Mouse (Mus musculus) heart, embryonic 14.5 days (tissue): ENCODE measurements around the gene St6galnac4. TPM values are rescaled to one million over a fixed set of nuclear protein-coding genes. Genes with fewer than 3 reads are reported as not detected.

ENCODE experiments used
- ATAC-seq: fragments of 200-750 bp; cut with Nextera tagmentation; 2 replicates; pipeline ENCODE4 v1.8.0; 2017; ENCODE audit warnings: low read depth, moderate TSS enrichment; ENCODE audit not compliant: insufficient number of reproducible peaks, insufficient read depth, low FRiP score
- H3K27ac ChIP-seq, 2 experiments: fragments of 200-500 bp in 1 of 2; fragments of 300-500 bp in 1 of 2; sonication (generic) in 1 of 2; replicated peaks in 1 of 2; 2 replicates each; pipeline ENCODE4 v1.5.1; 2012 to 2014; ENCODE audit warnings: low read depth in 2 of 2, low read length in 2 of 2, control low read depth in 1 of 2, mild to moderate bottlenecking in 1 of 2, mixed read lengths in 1 of 2; ENCODE audit not compliant: control insufficient read depth in 1 of 2, insufficient read depth in 1 of 2
- H3K27me3 ChIP-seq: fragments of 300-500 bp; sonication (generic); 2 replicates; pipeline ENCODE4 v1.6.1; 2014; ENCODE audit warnings: mild to moderate bottlenecking, low read length, control low read depth; ENCODE audit not compliant: control insufficient read depth, insufficient read depth
- H3K36me3 ChIP-seq: fragments of 300-500 bp; sonication (generic); 2 replicates; pipeline ENCODE4 v1.6.1; 2014; ENCODE audit warnings: mild to moderate bottlenecking, control low read depth, low read length, mixed read lengths; ENCODE audit not compliant: control insufficient read depth, insufficient read depth
- H3K4me1 ChIP-seq, 2 experiments: fragments of 200-500 bp in 1 of 2; fragments of 300-500 bp in 1 of 2; sonication (generic) in 1 of 2; 2 replicates each; pipeline ENCODE4 v1.6.1; 2012 to 2014; ENCODE audit warnings: low read length in 2 of 2, control low read depth in 1 of 2, mixed read lengths in 1 of 2; ENCODE audit not compliant: control insufficient read depth in 2 of 2, insufficient read depth in 2 of 2
- H3K4me2 ChIP-seq: fragments of 300-500 bp; sonication (generic); 2 replicates; pipeline ENCODE4 v1.6.1; 2014; ENCODE audit warnings: mild to moderate bottlenecking, low read length
- H3K4me3 ChIP-seq, 2 experiments: fragments of 200-500 bp in 1 of 2; fragments of 300-500 bp in 1 of 2; sonication (generic) in 1 of 2; 2 replicates each; pipeline ENCODE4 v1.5.1; 2012 to 2014; ENCODE audit warnings: low read length in 2 of 2, mild to moderate bottlenecking in 2 of 2, control low read depth in 1 of 2, low read depth in 1 of 2, moderate library complexity in 1 of 2; ENCODE audit not compliant: control insufficient read depth in 1 of 2, insufficient read depth in 1 of 2
- H3K9ac ChIP-seq: fragments of 300-500 bp; sonication (generic); 2 replicates; pipeline ENCODE4 v1.6.1; 2014; ENCODE audit warnings: mild to moderate bottlenecking, low read length
- H3K9me3 ChIP-seq: fragments of 300-500 bp; sonication (generic); 2 replicates; pipeline ENCODE4 v1.6.1; 2016; ENCODE audit warnings: low read length, control low read depth; ENCODE audit not compliant: control insufficient read depth
- WGBS: fragments of 180-500 bp; shearing (Covaris S2); extraction: QIAGEN DNeasy Blood & Tissue Kit; methylation state at CpG from one replicate; pipeline ENCODE4 v1.1.7; 2014; 5-methylcytosine and 5-hydroxymethylcytosine counted together
- polyA plus RNA-seq: library from polyadenylated mRNA; unstranded; fragments of >200 nt; fragmentation: Nextera tagmentation; extraction: Ambion mirVana; gene quantifications from 2 replicates; pipeline ENCODE4 v1.2.1, GENCODE M21; 2014

Gene St6galnac4
- polyA plus RNA-seq, 1 experiment from 2014 or later, result 35.7 TPM

GRCm38 (mm10) chr2:32628729-32629128 lies 41.8 kb downstream of the St6galnac4 start:
- Histone ChIP-seq H3K4me1 (peaks cover 49 to 56% of the 10 kb centered on the region in 2 experiments), H3K4me3 (peak overlapping the region; percentile 5 to 50; a peak in 3 of 4 replicates), H3K9me3 (no peaks in the 10 kb centered on the region), H3K36me3 (peaks cover 41% of the 10 kb centered on the region), H3K9ac (peak overlapping the region; percentile 93), H3K27ac (peak overlapping the region; percentile 61 to 81), H3K27me3 (no peaks in the 10 kb centered on the region), H3K4me2 (peak overlapping the region; percentile 85)
- peak; percentile 5; the same call in 1 of the 2 replicates for ATAC-seq
- 17% methylated on average over 5 of the region's 5 CpGs for WGBS

- Histone ChIP-seq H3K36me3 (peaks cover 48% of the 10 kb centered on the region), H3K4me3 (peak overlapping the region in 1 of 2 experiments; percentile 50; a peak in 1 of 4 replicates), H3K9ac (peak overlapping the region; percentile 93), H3K9me3 (no peaks in the 10 kb centered on the region), H3K27ac (peak overlapping the region in 1 of 2 experiments; percentile 61; a peak in 2 of 4 replicates), H3K4me1 (peaks cover 51 to 61% of the 10 kb centered on the region in 2 experiments), H3K27me3 (no peaks in the 10 kb centered on the region), H3K4me2 (peak overlapping the region; percentile 85)
- 54% methylated on average over 9 of the region's 9 CpGs for WGBS
- no peak for ATAC-seq
These were observed 42.5 kb downstream of the St6galnac4 start for GRCm38 (mm10) chr2:32629276-32629976.

DNA sequence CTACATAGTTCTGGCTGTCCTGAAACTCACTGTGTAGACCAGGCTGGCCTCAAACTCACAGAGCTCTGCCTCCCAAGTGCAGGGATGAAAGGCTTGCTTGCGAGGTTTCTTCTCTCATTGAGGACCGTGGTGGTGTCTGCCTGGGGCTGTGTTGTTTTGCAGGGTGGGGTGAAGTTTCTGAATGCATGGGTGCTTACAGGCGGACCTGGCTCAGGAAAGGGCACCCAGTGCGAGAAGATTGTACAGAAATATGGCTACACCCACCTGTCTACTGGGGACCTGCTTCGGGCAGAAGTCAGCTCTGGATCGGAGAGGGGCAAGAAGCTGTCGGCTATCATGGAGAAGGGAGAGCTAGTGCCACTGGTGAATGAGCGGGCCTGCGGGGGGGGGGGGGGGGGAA lies 43.1 kb downstream of the St6galnac4 start:
- no peak overlapping the region for H3K27ac ChIP-seq
- no peaks in the 10 kb centered on the region for H3K27me3 ChIP-seq
- no peak overlapping the region for H3K4me3 ChIP-seq
- H3K9ac ChIP-seq, result no peak overlapping the region
- H3K9me3 ChIP-seq, result no peaks in the 10 kb centered on the region
- WGBS, result 82% methylated on average over 9 of the region's 9 CpGs
- ATAC-seq, result no peak
- peaks cover 47 to 58% of the 10 kb centered on the region in 2 experiments for H3K4me1 ChIP-seq
- peaks cover 54% of the 10 kb centered on the region for H3K36me3 ChIP-seq
- no peak overlapping the region for H3K4me2 ChIP-seq

DNA sequence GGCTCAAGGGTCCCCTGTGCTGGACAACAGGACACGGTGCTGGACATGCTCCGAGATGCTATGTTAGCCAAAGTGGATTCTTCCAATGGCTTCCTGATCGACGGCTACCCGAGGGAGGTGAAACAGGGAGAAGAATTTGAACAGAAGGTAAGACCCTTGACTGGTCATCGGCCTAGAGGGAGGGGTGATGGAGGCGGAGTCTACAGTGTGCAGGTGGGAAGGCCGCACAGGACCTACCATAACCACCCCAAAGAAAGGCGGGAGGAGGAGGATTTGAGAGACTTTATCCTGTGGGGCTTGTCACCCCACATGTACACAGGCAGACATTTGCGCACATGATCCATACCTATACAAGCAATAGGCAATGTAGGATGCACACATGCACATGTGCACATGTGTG lies 44.2 kb downstream of the St6galnac4 start:
- Histone ChIP-seq H3K27me3 (no peaks in the 10 kb centered on the region), H3K4me2 (no peak overlapping the region), H3K4me1 (peaks cover 42 to 56% of the 10 kb centered on the region in 2 experiments), H3K4me3 (no peak overlapping the region), H3K9ac (no peak overlapping the region), H3K9me3 (no peaks in the 10 kb centered on the region), H3K36me3 (peaks cover 59% of the 10 kb centered on the region), H3K27ac (no peak overlapping the region)
- no peak for ATAC-seq
- WGBS, result 83% methylated on average over 10 of the region's 10 CpGs

- 38% methylated on average over 7 of the region's 7 CpGs for WGBS
- H3K9me3 ChIP-seq, result no peaks in the 10 kb centered on the region
- peaks cover 37 to 51% of the 10 kb centered on the region in 2 experiments for H3K4me1 ChIP-seq
- H3K4me3 ChIP-seq, result no peak overlapping the region
- H3K4me2 ChIP-seq, result no peak overlapping the region
- H3K9ac ChIP-seq, result no peak overlapping the region
- H3K27ac ChIP-seq, result peak overlapping the region in 1 of 2 experiments; percentile 53; a peak in 2 of 4 replicates
- H3K27me3 ChIP-seq, result no peaks in the 10 kb centered on the region
- peaks cover 67% of the 10 kb centered on the region for H3K36me3 ChIP-seq
- ATAC-seq, result peak; percentile 21; the same call in 1 of the 2 replicates
These were observed 45.0 kb downstream of the St6galnac4 start for GRCm38 (mm10) chr2:32631737-32632394.

DNA sequence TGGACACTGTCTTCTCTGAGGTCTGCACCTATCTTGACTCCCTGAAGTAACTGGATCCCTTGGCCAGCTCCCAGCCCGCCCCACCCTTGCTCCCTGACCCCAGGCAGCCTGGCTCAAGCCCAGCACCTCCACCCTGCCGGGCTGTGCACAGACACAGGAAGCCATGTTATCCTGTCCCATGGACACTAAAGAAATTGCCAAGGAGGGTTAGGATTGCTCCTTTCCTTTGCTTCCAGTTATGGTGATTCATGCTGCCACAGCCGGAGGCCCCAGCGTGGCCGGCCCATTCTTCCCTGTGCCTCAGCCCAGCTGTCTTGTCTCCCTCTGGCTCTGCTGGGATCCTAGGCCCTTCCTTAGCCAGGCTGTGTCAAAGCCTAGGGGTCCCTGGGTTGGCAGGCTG lies 46.8 kb downstream of the St6galnac4 start:
- WGBS, result 71% methylated on average over 5 of the region's 5 CpGs
- no peak overlapping the region for H3K4me3 ChIP-seq
- peak overlapping the region in 1 of 2 experiments; percentile 70; a peak in 3 of 4 replicates for H3K27ac ChIP-seq
- no peak for ATAC-seq
- H3K9me3 ChIP-seq, result no peaks in the 10 kb centered on the region
- no peaks in the 10 kb centered on the region for H3K27me3 ChIP-seq
- no peak overlapping the region for H3K9ac ChIP-seq
- H3K4me2 ChIP-seq, result no peak overlapping the region
- H3K4me1 ChIP-seq, result peaks cover 28 to 44% of the 10 kb centered on the region in 2 experiments
- peaks cover 68% of the 10 kb centered on the region for H3K36me3 ChIP-seq

DNA sequence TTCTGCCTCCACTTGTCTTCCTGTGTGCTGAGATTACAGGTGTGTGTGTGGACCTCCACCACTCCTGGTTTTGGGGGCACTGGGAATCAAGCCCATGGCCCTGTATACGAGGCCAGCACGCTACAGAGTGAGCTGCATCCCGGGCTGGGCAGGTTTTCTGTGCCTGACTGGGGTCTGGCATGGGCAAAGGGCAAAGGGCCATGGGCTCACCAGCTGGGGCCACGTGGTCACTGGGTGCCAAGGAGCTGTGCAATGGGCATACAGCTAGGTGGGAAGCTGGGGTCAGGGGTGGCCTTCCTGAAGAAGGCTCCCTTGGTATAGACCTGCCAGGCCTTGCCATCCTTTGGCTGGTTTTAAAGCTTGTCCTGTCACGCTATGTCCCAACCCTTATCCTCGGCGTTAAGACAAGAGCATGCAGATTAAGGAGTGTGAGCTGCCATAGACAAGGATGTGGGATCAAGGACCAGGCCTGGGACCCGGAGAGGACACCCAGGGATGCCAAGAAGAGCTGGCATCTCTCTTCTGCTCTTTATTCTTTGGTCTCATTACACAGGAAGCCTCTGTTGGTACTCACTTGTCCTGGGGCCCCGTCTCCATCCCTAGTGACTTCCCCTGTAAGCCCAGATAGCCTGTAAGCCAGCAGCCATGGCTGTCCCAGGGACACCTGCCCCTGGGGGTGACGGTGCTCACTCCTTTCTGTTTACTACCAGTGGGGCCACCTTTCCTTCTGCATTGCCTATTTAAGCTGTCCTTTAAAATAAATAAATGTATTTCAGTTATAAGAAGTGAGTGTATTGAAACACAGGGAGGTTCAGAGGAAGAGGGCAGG lies 47.6 kb downstream of the St6galnac4 start:
- Histone ChIP-seq H3K36me3 (peaks cover 67% of the 10 kb centered on the region), H3K27me3 (no peaks in the 10 kb centered on the region), H3K27ac (peak overlapping the region; percentile 32 to 70; a peak in 3 of 4 replicates), H3K9me3 (no peaks in the 10 kb centered on the region), H3K4me1 (peaks cover 19 to 36% of the 10 kb centered on the region in 2 experiments), H3K4me2 (no peak overlapping the region), H3K4me3 (no peak overlapping the region), H3K9ac (peak overlapping the region; percentile 5; the same call in 1 of the 2 replicates)
- no peak for ATAC-seq
- 83% methylated on average over 10 of the region's 10 CpGs for WGBS
